Mouse (Mus musculus): ENCODE results near the gene Capn7. TPM values are rescaled to one million over a fixed set of nuclear protein-coding genes. Genes with fewer than 3 reads are reported as not detected.

Capn7 gene
- polyA plus RNA-seq, 1 experiment, result 37.5 TPM

GRCm38 (mm10) chr14:31400246-31400645, 63.8 kb downstream of the Capn7 start:
- peaks cover 30% of the 10 kb centered on the region for H3K4me1 ChIP-seq (ENCODE audit: control insufficient read depth, insufficient read depth, low read length)
- TF ChIP-seq POLR2A (IDR thresholded peaks at IDR 0.05; ENCODE audit: borderline replicate concordance, low read depth, low read length) (no peak), CTCF (IDR thresholded peaks at IDR 0.05; ENCODE audit: low read depth, low read length) (no peak)
- no peak overlapping the region for H3K27ac ChIP-seq (ENCODE audit: insufficient read depth, low read depth, low read length)
- H3K4me3 ChIP-seq (ENCODE audit: insufficient read depth, low read length), result no peak overlapping the region

DNA sequence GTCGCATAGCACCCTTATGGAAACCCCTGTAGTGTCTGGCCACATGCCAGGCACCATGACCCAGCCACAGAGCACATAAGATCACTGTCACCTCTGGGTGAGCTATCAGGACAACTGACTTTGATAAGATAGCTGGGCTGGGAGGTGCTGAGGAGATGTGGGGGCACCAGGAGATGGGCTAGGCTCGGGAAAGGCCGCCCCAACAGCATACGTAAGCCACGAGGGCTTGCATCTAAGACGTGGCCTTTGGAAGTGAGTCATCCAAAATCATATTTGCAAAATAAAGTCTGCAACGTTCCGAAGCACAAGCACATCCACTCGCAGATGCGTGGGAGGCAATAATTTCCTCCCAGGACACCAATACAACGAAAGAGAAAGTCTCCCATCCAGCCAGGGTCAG, 64.5 kb downstream of the Capn7 start:
- Histone ChIP-seq H3K4me1 (ENCODE audit: control insufficient read depth, insufficient read depth, low read length) (peaks cover 35% of the 10 kb centered on the region), H3K27ac (ENCODE audit: insufficient read depth, low read depth, low read length) (no peak overlapping the region), H3K4me3 (ENCODE audit: insufficient read depth, low read length) (no peak overlapping the region)
- TF ChIP-seq POLR2A (IDR thresholded peaks at IDR 0.05; ENCODE audit: borderline replicate concordance, low read depth, low read length), result no peak
- no peak for TF ChIP-seq CTCF (IDR thresholded peaks at IDR 0.05; ENCODE audit: low read depth, low read length)

DNA sequence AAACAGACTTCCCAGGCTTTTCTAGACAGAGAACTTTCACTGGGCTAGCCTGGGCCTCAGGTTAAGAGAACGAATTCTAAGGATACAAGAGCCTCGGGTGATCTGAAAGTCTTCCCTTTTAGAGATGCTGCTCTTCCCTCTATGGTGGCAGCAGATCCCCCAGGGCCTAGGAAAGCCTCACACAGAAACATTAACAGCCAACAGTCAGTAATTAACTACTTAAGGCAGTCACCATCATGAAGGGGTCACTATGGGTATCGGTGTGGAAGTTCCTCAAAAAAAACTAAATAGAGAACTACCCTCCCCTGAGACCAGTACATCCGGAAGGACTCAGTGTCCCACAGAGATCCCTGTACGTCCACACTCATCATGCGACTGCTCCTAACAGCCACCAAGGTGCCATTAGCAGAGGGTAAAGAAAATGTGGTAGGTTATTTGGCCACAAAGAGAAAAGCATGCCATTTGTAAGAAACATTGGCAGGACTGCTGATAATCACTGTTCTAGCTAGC, 65.5 kb downstream of the Capn7 start:
- TF ChIP-seq POLR2A (IDR thresholded peaks at IDR 0.05; ENCODE audit: borderline replicate concordance, low read depth, low read length) (no peak), CTCF (IDR thresholded peaks at IDR 0.05; ENCODE audit: low read depth, low read length) (no peak)
- peak overlapping the region; percentile 5; the same call in 1 of the 2 replicates for H3K27ac ChIP-seq (ENCODE audit: insufficient read depth, low read depth, low read length)
- H3K4me1 ChIP-seq (ENCODE audit: control insufficient read depth, insufficient read depth, low read length), result peaks cover 46% of the 10 kb centered on the region
- H3K4me3 ChIP-seq (ENCODE audit: insufficient read depth, low read length), result no peak overlapping the region

GRCm38 (mm10) chr14:31402693-31403092, 66.3 kb downstream of the Capn7 start:
- Histone ChIP-seq H3K4me1 (ENCODE audit: control insufficient read depth, insufficient read depth, low read length) (peaks cover 53% of the 10 kb centered on the region), H3K27ac (ENCODE audit: insufficient read depth, low read depth, low read length) (peak overlapping the region; percentile 5; the same call in 1 of the 2 replicates), H3K4me3 (ENCODE audit: insufficient read depth, low read length) (no peak overlapping the region)
- TF ChIP-seq POLR2A (IDR thresholded peaks at IDR 0.05; ENCODE audit: borderline replicate concordance, low read depth, low read length) (no peak), CTCF (IDR thresholded peaks at IDR 0.05; ENCODE audit: low read depth, low read length) (no peak)

DNA sequence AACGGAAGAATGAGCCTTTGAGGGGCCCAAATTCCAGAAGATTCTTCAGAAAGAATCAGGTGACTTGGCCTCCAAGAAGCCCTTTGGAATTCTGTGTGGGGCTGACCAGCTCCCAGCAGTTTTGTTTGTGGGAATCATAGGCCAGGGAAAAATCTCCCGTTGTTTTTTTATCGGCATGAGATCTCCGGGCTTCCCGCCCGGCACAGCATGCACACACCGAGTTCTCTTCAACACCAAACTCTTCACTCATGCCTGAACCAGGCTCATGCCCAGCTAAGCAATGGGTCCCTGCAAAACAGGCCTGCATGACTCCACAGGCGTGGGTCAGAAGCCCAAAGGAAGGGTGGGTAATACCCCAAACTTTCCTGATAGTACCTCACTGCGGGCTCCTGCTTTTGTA, 67.1 kb downstream of the Capn7 start:
- Histone ChIP-seq H3K27ac (ENCODE audit: insufficient read depth, low read depth, low read length) (no peak overlapping the region), H3K4me1 (ENCODE audit: control insufficient read depth, insufficient read depth, low read length) (peaks cover 62% of the 10 kb centered on the region), H3K4me3 (ENCODE audit: insufficient read depth, low read length) (no peak overlapping the region)
- TF ChIP-seq CTCF (IDR thresholded peaks at IDR 0.05; ENCODE audit: low read depth, low read length) (no peak), POLR2A (IDR thresholded peaks at IDR 0.05; ENCODE audit: borderline replicate concordance, low read depth, low read length) (no peak)

- Histone ChIP-seq H3K4me3 (ENCODE audit: insufficient read depth, low read length) (no peak overlapping the region), H3K4me1 (ENCODE audit: control insufficient read depth, insufficient read depth, low read length) (peaks cover 65% of the 10 kb centered on the region), H3K27ac (ENCODE audit: insufficient read depth, low read depth, low read length) (no peak overlapping the region)
- TF ChIP-seq POLR2A (IDR thresholded peaks at IDR 0.05; ENCODE audit: borderline replicate concordance, low read depth, low read length) (no peak), CTCF (IDR thresholded peaks at IDR 0.05; ENCODE audit: low read depth, low read length) (no peak)
These were observed 67.6 kb downstream of the Capn7 start for GRCm38 (mm10) chr14:31403995-31404394.

DNA sequence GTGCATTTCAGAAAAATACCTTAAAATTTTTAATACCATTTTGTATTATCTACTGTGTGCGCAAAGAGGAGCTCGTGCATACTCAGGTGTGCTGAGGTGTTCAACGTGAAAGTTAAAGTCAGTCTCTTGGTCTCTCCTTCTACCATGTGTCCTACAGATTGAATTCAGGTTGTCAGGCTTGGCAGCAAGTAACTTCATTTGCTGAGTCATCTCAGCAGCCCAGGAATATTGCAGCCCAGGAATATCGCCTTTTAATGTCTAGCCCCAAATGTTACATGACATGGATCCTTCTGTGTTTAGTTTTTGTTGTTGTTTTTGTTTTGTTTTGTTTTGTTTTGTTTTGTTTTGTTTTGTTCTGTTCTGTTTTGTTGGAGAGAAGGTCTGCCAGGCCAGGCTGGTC, 68.2 kb downstream of the Capn7 start:
- no peak for TF ChIP-seq POLR2A (IDR thresholded peaks at IDR 0.05; ENCODE audit: borderline replicate concordance, low read depth, low read length)
- no peak for TF ChIP-seq CTCF (IDR thresholded peaks at IDR 0.05; ENCODE audit: low read depth, low read length)
- Histone ChIP-seq H3K4me3 (ENCODE audit: insufficient read depth, low read length) (no peak overlapping the region), H3K4me1 (ENCODE audit: control insufficient read depth, insufficient read depth, low read length) (peaks cover 68% of the 10 kb centered on the region), H3K27ac (ENCODE audit: insufficient read depth, low read depth, low read length) (no peak overlapping the region)

- Histone ChIP-seq H3K27ac (ENCODE audit: insufficient read depth, low read depth, low read length) (peak overlapping the region; percentile 49), H3K4me3 (ENCODE audit: insufficient read depth, low read length) (no peak overlapping the region), H3K4me1 (ENCODE audit: control insufficient read depth, insufficient read depth, low read length) (peaks cover 72% of the 10 kb centered on the region)
- TF ChIP-seq CTCF (IDR thresholded peaks at IDR 0.05; ENCODE audit: low read depth, low read length), result no peak
- no peak for TF ChIP-seq POLR2A (IDR thresholded peaks at IDR 0.05; ENCODE audit: borderline replicate concordance, low read depth, low read length)
These were observed 69.2 kb downstream of the Capn7 start for GRCm38 (mm10) chr14:31405652-31406051.

- Histone ChIP-seq H3K4me3 (ENCODE audit: insufficient read depth, low read length) (no peak overlapping the region), H3K27ac (ENCODE audit: insufficient read depth, low read depth, low read length) (peak overlapping the region; percentile 49), H3K4me1 (ENCODE audit: control insufficient read depth, insufficient read depth, low read length) (peaks cover 74% of the 10 kb centered on the region)
- no peak for TF ChIP-seq POLR2A (IDR thresholded peaks at IDR 0.05; ENCODE audit: borderline replicate concordance, low read depth, low read length)
- TF ChIP-seq CTCF (IDR thresholded peaks at IDR 0.05; ENCODE audit: low read depth, low read length), result no peak
These were observed 69.8 kb downstream of the Capn7 start for GRCm38 (mm10) chr14:31406154-31406810.

DNA sequence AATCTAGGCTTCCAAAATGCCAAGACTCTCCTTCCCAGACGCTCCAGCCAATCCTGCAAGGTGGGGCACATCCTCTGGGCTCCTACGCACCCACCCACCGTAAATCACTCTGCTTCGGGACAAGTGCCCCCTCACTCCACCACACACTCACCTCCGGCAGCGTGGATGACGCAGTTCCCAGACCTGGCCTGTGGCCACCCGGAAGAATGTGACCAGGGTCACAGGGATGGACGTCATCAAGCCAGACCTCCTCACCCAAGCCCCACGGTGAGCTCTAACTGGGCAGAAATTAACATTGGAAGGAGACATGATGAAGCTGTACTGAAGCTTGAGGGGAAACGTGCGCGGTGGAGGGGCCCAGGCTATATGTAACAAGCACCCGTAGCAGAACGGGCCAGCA, 70.8 kb downstream of the Capn7 start:
- H3K4me1 ChIP-seq (ENCODE audit: control insufficient read depth, insufficient read depth, low read length), result peaks cover 74% of the 10 kb centered on the region
- no peak overlapping the region for H3K4me3 ChIP-seq (ENCODE audit: insufficient read depth, low read length)
- no peak overlapping the region for H3K27ac ChIP-seq (ENCODE audit: insufficient read depth, low read depth, low read length)
- TF ChIP-seq CTCF (IDR thresholded peaks at IDR 0.05; ENCODE audit: low read depth, low read length) (no peak), POLR2A (IDR thresholded peaks at IDR 0.05; ENCODE audit: borderline replicate concordance, low read depth, low read length) (no peak)

Data from bone marrow macrophage, adult 2 months (primary cell).